Mouse (Mus musculus): Measurements from ENCODE around the gene Tex2.
"Not testable (repeated sequence)": the region's sequence is repeated elsewhere in the genome, so short reads cannot be mapped to it uniquely, and the experiment has no call there.

The Tex2 gene

DNA sequence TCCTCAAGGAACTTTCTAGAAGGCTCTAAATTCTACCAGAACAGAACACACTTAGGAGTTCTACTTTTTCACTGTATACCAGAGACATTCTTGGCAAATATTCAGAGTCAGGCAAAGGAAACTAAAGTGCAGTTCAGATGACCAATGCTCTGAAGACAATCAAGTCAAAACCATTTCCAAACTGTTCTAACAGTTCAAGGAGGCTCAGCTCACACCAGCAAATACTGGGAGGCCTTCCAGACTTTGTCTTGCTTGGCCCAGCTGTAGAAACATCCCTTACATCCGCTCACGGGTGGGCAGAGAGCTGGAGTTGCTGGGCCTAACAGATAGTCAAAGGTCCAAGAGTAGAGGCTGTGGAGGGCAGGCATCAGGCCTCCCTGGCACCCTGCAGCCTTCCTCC lies 34.1 kb downstream of the Tex2 start:
- no peak for DNase-seq (ENCODE audit: low spot score)

DNA sequence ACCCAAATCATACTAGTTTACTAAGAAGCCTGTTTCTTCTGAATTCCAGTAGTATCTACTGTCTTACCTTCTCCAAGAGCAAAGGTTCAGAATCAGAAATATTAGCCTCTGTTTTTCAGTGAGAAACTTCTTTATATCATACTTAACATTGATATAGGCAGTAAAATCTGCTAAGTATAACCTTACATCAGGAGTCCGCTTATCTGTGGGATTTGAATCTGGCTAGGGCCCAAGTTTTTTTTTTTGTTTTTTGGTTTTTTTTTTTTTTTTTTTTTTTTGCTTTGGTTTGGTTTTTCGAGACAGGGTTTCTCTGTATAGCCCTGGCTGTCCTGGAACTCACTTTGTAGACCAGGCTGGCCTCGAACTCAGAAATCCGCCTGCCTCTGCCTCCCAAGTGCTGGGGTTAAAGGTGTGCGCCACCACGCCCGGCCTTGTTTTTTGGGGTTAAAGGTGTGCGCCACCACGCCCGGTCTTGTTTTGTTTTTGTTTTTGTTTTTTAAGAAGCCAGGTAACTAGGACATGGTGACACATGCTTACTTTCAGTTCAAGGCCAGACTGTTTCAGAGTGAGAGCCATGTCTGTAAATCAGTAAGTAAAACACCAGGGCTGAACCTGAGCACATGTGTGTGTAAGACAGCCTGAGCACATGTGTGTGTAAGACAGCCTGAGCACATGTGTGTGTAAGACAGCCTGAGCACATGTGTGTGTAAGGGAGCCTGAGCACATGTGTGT lies 35.4 kb downstream of the Tex2 start:
- DNase-seq (ENCODE audit: low spot score) = not testable (repeated sequence)

DNA sequence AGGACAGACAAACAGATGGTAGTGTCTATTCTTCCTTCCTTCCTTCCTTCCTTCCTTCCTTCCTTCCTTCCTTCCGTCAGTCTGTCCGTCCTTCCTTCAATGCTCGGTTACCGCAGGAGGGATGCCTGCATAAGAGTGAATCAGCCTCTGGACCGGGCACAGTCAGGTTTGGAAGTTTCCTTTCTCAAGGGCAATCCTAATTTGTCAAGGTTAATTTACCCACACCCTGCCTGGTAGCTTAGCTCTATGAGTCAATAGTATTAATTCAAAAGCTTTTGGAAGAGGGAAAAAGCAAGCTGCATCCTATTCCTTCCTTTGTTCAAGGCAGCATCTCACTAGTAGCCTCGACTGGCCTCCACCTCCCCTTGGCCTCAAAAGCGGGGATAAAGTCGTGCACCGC lies 38.8 kb downstream of the Tex2 start:
- DNase-seq (ENCODE audit: low spot score) = no peak

DNA sequence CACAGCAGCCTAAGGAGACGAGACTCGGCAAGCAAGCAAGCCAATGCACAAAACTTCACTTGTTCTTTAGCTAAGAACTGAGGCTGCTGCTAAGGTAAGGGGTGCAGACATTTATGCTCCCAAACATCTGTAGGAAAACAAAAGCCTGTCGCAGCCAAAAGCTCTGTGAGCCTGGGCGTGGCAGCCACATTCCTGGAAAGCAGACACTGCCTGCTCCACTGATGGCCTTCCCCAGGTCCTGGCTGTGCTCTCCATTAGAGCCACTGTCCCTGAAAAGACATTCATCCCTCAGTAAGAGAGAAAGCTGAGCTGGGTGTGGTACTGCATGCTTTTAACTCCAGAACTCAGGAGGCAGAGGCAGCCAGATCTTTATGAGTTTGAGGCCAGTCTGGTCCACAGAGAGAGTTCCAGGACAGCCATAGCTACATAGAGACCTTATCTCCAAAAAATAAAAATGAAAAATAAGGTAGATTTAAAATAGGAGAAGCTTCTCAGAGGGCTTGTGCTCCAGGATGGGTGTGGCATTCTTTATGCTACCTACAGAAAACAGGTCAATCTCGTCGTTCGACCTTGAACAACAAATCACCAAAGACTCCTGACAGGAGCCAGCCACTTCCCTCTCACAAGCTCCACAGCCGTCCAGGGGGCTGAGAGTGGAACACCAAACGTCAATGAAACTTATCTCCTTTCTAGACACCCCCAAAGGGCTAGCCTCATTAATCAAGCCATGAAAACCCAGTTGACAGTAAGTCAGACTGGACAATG lies 39.6 kb downstream of the Tex2 start:
- DNase-seq (ENCODE audit: low spot score) = no peak

DNA sequence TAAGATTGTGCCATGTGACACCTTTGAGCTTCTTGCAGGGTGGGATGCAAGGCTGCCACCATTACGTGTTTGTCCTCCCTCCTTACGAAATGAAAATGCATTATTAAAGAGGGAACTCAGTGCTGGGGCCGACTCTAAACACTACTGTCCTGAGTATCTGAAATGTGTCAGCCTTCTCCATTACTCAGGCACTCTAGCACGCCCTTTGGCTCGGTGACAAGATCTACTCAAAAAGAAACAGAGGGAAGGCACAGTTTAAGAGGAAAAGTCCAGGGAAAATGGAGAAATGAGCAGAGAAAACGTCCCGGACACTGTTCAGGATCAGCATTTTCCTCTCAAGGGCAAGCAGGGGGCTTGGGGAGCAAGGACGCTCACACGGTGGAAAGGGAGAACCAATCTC lies 40.3 kb downstream of the Tex2 start:
- no peak for DNase-seq (ENCODE audit: low spot score)

DNA sequence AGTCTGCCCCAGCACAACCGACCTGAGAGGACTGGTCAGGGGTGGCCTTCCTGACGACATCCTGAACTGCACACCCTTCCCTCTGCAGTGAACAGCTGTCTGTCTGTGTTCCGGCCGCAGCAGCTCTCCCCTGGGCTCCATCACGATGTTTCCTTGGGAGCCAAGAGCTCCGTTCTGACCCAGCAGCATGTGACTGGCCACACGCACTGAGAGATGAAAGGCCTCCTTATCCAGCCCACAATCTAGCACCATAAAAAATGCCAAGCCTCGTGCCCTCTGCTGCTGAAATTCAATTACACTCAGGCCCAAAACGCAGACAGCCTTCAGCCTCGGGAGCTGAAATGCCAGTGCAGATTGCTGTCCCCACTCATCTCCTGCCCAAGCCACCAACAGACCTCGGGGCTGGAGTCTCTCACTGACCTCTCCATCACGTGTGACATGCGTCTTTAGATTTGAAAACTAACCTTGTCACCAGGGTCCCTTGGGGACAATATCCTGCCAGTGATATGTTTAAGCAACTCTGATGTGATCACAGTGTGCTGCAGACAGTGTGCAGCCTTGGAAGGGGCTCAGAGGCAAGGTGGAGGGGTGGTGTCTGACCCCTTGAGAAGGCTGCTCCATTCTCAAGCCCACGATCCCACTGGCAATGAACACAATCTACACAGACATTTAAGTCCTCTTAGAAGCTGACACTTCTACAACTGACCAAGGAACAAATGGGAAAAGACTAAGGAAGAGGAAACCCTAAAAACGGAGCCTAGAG lies 41.0 kb downstream of the Tex2 start:
- no peak for DNase-seq (ENCODE audit: low spot score)

DNA sequence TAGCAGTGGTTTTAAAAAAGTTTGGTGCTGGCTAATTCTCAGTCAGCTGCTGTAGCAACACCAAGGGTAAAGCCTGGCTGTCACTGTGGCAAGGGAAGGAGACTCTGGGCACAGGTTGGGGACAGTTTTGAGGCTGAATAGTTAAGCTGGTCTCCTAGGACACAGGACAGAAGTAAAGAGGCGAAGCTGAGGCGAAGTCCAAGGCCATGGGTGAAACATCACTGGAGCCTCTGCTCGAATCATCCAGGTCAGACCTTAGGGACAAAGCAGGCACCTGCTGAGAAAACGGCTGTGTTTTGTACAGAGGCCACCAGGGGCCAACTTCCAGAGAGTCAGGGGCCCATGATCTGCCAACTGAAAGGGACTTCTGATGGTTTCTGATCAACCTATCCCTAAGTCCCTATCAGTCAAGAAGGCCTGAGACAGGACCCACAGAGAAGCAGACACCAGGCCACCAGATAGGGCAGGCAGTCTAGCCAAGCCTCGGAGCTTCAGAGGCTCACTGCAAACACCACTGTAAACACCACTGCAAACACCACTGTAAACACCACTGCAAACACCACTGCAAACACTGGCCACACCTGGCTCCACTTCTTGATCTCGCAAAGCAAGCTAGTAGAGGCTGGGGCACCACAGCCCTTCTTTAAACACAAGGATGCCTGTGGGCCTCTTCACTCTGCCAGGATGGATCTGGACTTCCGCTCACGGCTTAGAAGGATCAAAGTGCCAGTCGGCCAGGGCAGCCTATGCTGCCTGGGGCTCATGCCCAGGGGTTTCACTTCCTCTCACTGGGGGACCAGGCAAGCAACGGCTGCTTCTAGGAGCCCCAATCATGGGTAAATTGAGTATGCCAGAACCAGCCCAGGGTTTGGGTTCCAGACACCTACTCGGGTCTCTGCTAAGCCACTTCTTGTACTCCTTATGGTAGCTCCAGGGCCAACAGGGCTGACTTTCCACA lies 41.9 kb downstream of the Tex2 start:
- no peak for DNase-seq (ENCODE audit: low spot score)

DNA sequence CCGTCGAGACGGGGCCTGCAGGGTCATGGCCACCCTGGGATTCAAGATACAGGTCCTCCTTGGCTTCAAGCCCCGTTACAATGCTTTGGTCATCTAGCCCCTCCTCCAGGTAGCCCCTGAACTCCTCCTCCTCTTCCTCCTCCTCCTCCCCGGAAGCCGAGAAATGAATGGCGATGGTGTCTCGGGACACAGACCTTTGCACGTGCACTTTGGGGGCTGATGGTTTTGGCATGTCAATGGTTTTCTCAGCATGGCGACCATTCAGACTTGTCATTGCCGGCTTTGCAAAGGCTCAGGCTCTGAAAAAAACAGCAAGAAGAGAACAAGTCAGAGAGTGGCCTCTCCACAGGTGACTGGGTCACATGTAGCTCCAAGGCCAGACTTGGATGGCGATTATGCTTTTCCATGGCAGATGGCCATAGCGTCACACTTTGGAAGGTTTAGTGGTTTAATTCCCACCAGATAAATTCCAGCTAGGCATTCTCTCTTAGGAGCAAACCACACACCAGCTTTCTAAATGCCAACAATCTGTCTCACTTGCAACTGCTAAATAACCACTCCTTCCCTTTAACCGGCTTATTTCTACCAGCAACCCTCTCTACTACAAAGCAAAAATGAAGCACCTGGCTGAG lies 44.8 kb downstream of the Tex2 start:
- DNase-seq (ENCODE audit: low spot score) = no peak

DNA sequence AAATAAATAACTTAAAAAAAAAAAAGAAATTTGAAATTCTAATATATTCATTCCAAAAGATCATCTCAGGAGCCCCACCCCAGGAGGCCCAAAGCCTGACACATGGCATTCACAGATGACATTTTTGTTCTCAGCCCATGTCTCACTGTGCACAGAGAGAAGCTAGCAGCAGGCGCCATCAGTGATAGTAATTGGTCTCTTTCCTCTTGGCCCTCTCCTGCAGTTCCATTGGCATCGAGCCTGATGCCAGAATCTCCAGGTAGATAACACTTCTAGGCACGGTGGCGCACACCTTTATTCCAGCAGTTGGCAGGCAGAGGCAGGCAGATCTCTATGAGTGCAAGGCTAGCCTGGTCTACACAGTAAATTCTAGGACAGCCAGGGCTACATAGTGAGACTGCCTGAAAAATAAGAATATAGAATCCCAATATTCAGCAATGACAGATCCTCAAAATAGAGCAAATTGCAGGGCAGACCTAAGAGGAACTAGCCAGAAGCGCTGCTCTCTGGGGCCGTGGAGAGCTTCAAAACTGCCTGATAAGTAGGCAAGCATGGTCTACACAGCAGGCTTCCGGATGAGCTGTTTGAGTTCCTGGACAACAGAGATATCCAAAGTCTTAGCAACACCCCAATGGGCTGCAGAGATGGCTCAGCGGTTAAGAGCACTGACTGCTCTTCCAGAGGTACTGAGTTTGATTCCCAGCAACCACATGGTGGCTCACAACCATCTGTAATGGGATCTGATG lies 47.0 kb downstream of the Tex2 start:
- DNase-seq (ENCODE audit: low spot score) = no peak

DNA sequence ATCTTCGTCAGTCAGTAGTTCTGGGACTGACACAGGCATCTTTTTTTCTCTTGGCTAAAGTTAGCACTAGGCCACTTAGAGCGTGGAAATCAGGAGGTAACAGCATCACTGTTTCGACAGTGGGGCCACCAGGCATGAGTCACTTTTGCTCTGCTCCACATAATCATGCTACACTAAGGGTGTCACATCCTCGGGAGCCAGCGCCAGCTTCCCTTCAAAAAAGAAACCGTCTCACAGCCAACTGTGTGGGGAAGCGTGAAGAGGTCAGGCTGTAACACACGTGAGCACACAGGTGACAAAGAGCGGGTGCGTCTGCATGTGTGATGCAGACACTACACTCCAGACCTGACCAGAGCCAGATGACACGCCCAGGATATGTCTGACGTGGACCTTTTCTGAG lies 49.0 kb downstream of the Tex2 start:
- no peak for DNase-seq (ENCODE audit: low spot score)

DNA sequence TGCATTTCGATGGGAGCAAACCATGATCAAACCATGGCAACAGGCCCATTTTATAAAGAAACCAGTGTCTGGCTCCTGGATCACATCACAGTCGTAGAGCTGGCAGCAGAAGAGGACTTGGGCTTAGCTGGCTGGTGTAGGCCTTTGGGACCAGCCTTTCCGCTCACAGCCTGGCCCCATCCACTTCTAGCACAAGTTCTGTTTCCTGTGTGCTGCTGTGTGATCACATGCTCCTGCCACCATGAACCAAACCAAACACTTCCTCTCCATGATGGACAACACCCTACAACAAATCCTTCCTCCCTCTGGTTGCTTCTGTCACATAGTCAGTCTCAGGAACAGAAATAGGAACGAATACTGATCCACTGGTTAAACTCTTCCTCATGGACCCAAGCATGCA lies 50.5 kb downstream of the Tex2 start:
- DNase-seq (ENCODE audit: low spot score) = no peak

DNA sequence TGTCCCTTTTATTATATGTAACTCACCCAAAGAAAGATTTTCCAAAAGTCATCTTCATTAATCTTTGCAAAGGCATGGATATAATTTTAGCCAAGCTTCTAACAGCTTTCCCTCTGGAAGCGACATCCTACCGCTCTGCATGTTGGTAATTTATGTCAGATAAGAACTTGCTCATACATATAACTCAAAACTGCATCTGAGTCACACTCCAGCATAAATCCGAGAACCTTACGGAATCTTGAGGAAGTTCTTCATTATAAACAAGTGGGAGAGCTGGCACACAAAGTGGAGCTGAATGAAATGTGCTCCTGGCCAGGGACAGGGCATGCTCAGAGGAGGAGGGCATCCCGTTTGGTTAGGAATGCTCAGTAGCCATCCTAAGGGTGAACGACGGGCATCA lies 53.5 kb downstream of the Tex2 start:
- DNase-seq (ENCODE audit: low spot score) = no peak

DNA sequence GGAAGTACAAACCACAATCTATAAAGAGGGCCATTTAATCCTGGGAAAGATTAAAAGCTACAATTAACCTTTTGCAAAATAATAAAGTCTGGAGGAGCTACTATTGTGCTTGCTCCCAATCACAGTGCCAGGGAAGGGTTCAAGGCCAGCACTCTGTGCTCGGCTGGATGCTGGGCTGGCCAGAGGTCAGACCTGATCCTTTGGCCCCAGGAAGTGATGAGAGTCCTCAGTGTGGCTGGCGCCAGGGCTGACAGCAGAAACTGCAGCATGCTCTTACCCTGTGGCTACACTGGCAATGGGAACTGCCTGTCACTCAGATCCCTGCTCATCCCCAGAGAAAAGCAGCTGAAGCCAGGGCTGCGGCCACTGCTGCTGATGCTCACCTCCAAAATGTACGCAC lies 55.2 kb downstream of the Tex2 start:
- DNase-seq (ENCODE audit: low spot score) = no peak

DNA sequence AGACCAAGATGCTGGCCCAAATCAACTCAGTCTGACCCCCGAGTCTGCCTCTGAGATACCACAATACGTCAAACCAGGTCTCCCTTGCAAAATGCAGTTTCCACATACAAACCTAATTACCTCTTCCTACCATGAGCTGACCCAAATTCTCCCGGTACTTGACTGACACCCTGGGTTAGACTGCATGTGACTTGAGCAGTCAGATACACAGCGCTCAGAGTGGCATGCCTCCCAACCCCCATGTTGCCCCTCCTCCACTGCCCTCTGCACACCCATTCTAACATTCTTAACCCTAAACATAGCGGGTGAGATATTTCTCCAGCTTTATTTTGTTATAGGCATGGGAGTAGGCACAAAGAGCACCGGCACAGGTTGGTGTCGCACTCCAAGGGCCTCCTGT lies 55.8 kb downstream of the Tex2 start:
- no peak for DNase-seq (ENCODE audit: low spot score)

DNA sequence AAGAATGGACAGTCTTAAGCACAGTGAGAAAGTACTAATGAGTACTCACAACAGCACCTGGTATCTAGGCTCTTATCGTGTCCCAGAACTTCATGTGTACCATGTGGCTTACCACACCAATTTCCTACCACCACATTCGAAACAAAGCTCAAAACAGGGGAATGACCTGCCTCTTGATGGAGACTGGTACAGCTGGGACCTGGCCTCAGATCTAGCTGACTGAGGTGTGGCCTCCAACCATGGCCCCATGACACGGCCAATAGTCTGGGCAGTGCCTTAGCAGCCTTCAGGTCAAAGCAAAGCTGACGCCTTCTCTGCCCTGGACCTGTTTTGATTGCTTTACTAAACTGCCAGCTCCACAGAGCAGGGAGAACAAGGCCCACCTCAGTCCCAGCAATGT lies 56.5 kb downstream of the Tex2 start:
- no peak for DNase-seq (ENCODE audit: low spot score)

DNA sequence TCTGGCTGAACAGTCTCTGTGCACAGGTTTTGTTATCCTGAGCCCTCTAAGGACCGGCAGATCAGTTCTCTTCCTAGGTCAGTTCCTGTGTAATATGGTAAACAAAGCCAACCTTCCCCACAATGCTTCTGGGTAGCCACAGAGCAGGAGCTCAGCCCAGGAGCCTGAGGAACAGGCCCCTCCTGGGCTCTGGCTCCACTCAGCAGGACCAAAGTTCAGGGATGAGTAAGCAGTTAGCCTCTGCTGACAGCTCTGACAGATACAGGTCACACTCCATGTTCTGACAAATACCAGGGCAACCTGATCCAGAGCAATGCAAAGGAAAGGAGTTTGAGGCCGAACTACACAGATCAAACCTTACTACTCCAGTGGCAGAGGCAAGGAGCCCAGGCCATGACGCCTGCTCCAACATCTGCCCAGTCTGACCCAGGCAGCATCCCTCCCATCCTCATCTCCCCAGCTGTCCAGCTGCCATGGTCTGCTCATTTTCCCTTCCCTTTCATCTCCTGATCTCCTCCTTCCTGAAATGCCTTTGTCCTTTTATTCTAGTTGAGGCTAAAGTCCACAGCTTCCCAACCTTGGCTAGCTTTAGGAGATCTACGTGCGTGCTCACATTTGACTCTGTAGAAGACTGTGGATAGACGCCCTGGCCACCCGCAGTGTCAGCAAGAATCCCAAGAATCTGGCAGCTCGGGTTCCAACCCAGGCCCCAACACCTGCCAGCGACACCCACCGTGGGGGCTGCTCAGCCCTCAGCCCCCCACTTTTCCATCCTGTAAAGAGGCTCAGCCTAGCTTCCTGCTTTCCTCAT lies 57.2 kb downstream of the Tex2 start:
- no peak for DNase-seq (ENCODE audit: low spot score)

DNA sequence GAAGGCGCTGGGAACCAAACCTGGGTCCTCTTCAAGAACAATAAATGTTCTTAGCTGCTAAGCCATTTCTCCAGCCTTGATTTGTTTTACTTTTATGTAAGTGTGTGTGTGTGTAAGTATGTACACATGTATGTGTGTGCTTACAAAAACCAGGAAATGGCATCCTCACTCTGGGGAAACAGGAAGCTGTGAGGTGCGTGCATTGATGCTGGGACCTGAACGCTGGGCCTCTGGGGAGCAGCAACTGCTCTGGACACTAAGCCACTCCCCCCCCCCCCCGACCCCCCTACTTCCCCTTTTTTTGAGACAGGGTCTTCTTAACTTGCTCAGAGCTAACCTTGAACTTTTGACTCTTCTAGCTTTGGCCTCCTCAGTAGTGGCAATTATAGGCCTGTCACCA lies 62.8 kb downstream of the Tex2 start:
- DNase-seq (ENCODE audit: low spot score) = no peak

DNA sequence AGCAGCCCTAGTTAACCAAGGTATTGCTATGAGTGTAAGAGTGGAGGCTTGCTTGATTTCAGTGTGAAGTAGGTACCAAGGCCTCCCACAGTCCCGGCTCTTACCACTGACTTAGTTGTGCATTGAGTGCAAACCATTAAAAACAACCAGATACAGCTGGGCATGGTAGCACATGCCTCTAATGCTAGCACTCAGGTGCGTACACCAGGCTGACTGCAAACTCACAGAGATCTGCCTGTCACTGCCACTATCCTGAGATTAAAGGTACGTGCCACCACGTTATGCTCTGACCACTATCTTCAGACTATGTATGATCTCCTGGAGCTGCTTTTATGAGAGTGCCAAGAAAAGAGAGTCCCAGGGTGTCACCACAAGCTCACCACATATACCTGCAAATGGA lies 67.1 kb downstream of the Tex2 start:
- no peak for DNase-seq (ENCODE audit: low spot score)

DNA sequence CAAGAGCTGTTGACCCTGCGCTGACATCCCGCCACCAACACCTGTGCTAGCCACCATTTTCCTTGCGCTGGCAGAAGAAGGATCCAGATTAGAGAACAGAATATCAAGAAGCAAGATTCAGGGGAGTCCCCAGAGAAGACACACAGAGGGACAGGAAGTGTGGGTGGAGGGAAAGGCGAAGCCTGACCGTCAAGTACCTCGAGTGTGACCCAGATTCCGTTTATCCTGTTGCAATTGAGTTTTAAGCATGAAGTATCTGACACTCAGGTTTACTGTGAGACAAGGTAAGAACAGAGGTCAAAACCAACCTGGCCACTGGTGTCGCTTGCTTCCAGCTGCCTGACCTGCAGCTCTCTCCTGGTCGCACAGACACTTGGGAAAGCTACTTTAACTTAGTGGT lies 68.3 kb downstream of the Tex2 start:
- no peak for DNase-seq (ENCODE audit: low spot score)

DNA sequence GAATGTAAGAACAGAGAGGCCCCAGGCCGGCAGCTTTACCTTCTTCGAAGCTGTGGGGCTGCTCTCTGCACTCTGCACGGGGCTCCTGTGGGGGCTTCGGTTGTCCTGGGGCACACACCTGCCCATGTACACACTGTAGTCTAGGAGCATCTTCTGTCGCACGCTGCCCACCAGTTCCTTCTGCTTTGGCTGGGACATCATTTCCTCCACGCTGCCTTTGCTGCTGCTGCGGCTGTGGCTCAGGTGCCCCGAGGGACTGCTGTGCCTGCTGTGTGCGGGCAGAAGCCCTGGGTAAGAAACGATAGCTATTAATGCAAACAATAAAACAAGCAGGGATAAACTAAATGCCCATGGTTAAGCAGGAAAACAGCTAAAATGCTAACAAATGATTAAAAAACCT lies 69.1 kb downstream of the Tex2 start:
- DNase-seq (ENCODE audit: low spot score) = no peak

Measured in ovary, postnatal 36 days (tissue).